Mouse (Mus musculus): Measurements from ENCODE around the gene Olfr1163.

DNA sequence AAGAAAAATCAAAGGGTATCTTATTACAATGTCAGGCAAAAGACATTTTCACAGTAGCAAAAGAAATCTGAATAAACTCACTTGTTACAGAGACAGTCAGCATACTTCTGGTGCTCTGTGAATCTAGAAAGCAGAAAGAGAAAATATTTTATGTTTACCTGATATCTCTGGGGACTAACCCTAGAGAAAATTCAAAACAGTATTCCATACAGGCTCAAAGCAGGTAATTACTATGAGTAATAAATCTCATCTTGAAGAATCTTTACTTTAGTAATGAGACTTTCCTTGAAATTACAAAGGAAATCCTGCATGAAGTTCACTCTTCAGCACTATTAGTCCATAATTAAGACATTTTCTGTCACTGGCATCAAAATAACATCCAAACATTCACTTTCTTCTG, at the start of gene Olfr1163:
- no peak for TF ChIP-seq MAX (IDR thresholded peaks at IDR 0.05; ENCODE audit: low read depth)
- no peak for TF ChIP-seq CEBPB (IDR thresholded peaks at IDR 0.05; ENCODE audit: insufficient read depth, poor library complexity, severe bottlenecking)
- TF ChIP-seq TCF12 (IDR thresholded peaks at IDR 0.05; ENCODE audit: insufficient read depth, poor library complexity, severe bottlenecking) = no peak
- no peak for TF ChIP-seq POLR2A (IDR thresholded peaks at IDR 0.05; ENCODE audit: insufficient read length, low read depth)
- no peak for TF ChIP-seq POLR2AphosphoS2 (IDR thresholded peaks at IDR 0.05; ENCODE audit: insufficient read length, low read depth)
- TF ChIP-seq USF1 (IDR thresholded peaks at IDR 0.05; ENCODE audit: low read depth) = no peak
- TF ChIP-seq E2F4 (IDR thresholded peaks at IDR 0.05; ENCODE audit: insufficient read depth) = no peak
- TF ChIP-seq MYOG (IDR thresholded peaks at IDR 0.05; ENCODE audit: control insufficient read depth in 1 of 3, insufficient read depth in 1 of 3, insufficient read length in 2 of 3, low read depth in 2 of 3) = no peak
- no peak for TF ChIP-seq SRF (IDR thresholded peaks at IDR 0.05; ENCODE audit: control insufficient read depth, insufficient read length, low read depth)
- TF ChIP-seq MYOD1 (IDR thresholded peaks at IDR 0.05; ENCODE audit: control insufficient read depth in 1 of 3, insufficient read length in 2 of 3, low read depth in 2 of 3) = no peak
- no peak for TF ChIP-seq REST (IDR thresholded peaks at IDR 0.05; ENCODE audit: insufficient read depth, insufficient read length)

Data from myocyte (in vitro differentiated cells).